Mouse (Mus musculus): ENCODE data around the gene Glb1l. TPM values are rescaled to one million over a fixed set of nuclear protein-coding genes. Genes with fewer than 3 reads are reported as not detected.

Glb1l gene
- polyA plus RNA-seq, 1 experiment from 2014 or later = 47.4 TPM

- Histone ChIP-seq H3K4me1 (replicated peaks; ENCODE audit: insufficient read depth, low read length) (peaks cover 10% of the 10 kb centered on the region; the same call in 1 of the 2 replicates), H3K4me2 (ENCODE audit: low read length) (peak overlapping the region; percentile 97), H3K9ac (ENCODE audit: low read depth, low read length) (peak overlapping the region; percentile 64), H3K27ac (peak overlapping the region; percentile 80), H3K9me3 (replicated peaks; ENCODE audit: low read length) (no peaks in the 10 kb centered on the region), H3K4me3 (replicated peaks; ENCODE audit: low read depth, low read length) (peak overlapping the region; percentile 56), H3K36me3 (ENCODE audit: insufficient read depth, low read length) (peaks cover 18% of the 10 kb centered on the region; the same call in 1 of the 2 replicates), H3K27me3 (ENCODE audit: insufficient read depth, low read length) (peaks cover 10% of the 10 kb centered on the region; the same call in 1 of the 2 replicates)
- TF ChIP-seq CTCF (IDR thresholded peaks at IDR 0.05; ENCODE audit: low read depth) = no peak
- DNase-seq (ENCODE audit: low spot score) (no peak), ATAC-seq (replicated peaks; ENCODE audit: low FRiP score, low read depth) (no peak; the same call in 1 of the 2 replicates)
- WGBS = 1% methylated on average over 38 of the region's 38 CpGs
These were observed 7.8 kb upstream of the Glb1l start for GRCm38 (mm10) chr1:75218227-75219001.

- Histone ChIP-seq H3K9me3 (replicated peaks; ENCODE audit: low read length) (no peaks in the 10 kb centered on the region), H3K4me2 (ENCODE audit: low read length) (peak overlapping the region; percentile 97), H3K9ac (ENCODE audit: low read depth, low read length) (peak overlapping the region; percentile 64), H3K4me1 (replicated peaks; ENCODE audit: insufficient read depth, low read length) (peaks cover 13% of the 10 kb centered on the region; the same call in 1 of the 2 replicates), H3K36me3 (ENCODE audit: insufficient read depth, low read length) (peaks cover 23% of the 10 kb centered on the region), H3K4me3 (replicated peaks; ENCODE audit: low read depth, low read length) (peak overlapping the region; percentile 56), H3K27me3 (ENCODE audit: insufficient read depth, low read length) (peaks cover 10% of the 10 kb centered on the region; the same call in 1 of the 2 replicates), H3K27ac (peak overlapping the region; percentile 80; the same call in 1 of the 2 replicates)
- no peak for TF ChIP-seq CTCF (IDR thresholded peaks at IDR 0.05; ENCODE audit: low read depth)
- ATAC-seq (replicated peaks; ENCODE audit: low FRiP score, low read depth) (no peak), DNase-seq (ENCODE audit: low spot score) (no peak)
- WGBS = 2% methylated on average over 6 of the region's 6 CpGs
These were observed 7.2 kb upstream of the Glb1l start for GRCm38 (mm10) chr1:75217893-75218226.

- Histone ChIP-seq H3K9me3 (replicated peaks; ENCODE audit: low read length) (no peaks in the 10 kb centered on the region), H3K9ac (ENCODE audit: low read depth, low read length) (0 out of 2 replicates have a peak overlapping the region, but pooled peaks have one; percentile 32), H3K4me2 (ENCODE audit: low read length) (peak overlapping the region; percentile 97), H3K36me3 (ENCODE audit: insufficient read depth, low read length) (peaks cover 25% of the 10 kb centered on the region), H3K4me1 (replicated peaks; ENCODE audit: insufficient read depth, low read length) (peaks cover 13% of the 10 kb centered on the region; the same call in 1 of the 2 replicates), H3K27ac (no peak overlapping the region), H3K4me3 (replicated peaks; ENCODE audit: low read depth, low read length) (peak overlapping the region; percentile 56; the same call in 1 of the 2 replicates), H3K27me3 (ENCODE audit: insufficient read depth, low read length) (peaks cover 10% of the 10 kb centered on the region; the same call in 1 of the 2 replicates)
- 69% methylated on average over 13 of the region's 13 CpGs for WGBS
- ATAC-seq (replicated peaks; ENCODE audit: low FRiP score, low read depth) (no peak), DNase-seq (ENCODE audit: low spot score) (no peak)
- TF ChIP-seq CTCF (IDR thresholded peaks at IDR 0.05; ENCODE audit: low read depth) = no peak
These were observed 6.4 kb upstream of the Glb1l start for GRCm38 (mm10) chr1:75216797-75217585.

GRCm38 (mm10) chr1:75215785-75216184 lies 5.2 kb upstream of the Glb1l start:
- Histone ChIP-seq H3K4me3 (replicated peaks; ENCODE audit: low read depth, low read length) (no peak overlapping the region), H3K4me2 (ENCODE audit: low read length) (peak overlapping the region; percentile 18), H3K27ac (peak overlapping the region; percentile 85), H3K4me1 (replicated peaks; ENCODE audit: insufficient read depth, low read length) (peaks cover 18% of the 10 kb centered on the region), H3K9ac (ENCODE audit: low read depth, low read length) (no peak overlapping the region), H3K9me3 (replicated peaks; ENCODE audit: low read length) (no peaks in the 10 kb centered on the region), H3K27me3 (ENCODE audit: insufficient read depth, low read length) (peaks cover 10% of the 10 kb centered on the region; the same call in 1 of the 2 replicates), H3K36me3 (ENCODE audit: insufficient read depth, low read length) (peaks cover 28% of the 10 kb centered on the region)
- DNase-seq (ENCODE audit: low spot score) (no peak), ATAC-seq (replicated peaks; ENCODE audit: low FRiP score, low read depth) (no peak)
- 85% methylated on average over 9 of the region's 9 CpGs for WGBS
- TF ChIP-seq CTCF (IDR thresholded peaks at IDR 0.05; ENCODE audit: low read depth) = no peak

GRCm38 (mm10) chr1:75214886-75215285 lies 4.3 kb upstream of the Glb1l start:
- DNase-seq (ENCODE audit: low spot score) = no peak
- peaks cover 10% of the 10 kb centered on the region; the same call in 1 of the 2 replicates for H3K27me3 ChIP-seq (ENCODE audit: insufficient read depth, low read length)
- no peak overlapping the region for H3K4me3 ChIP-seq (replicated peaks; ENCODE audit: low read depth, low read length)
- peaks cover 28% of the 10 kb centered on the region for H3K36me3 ChIP-seq (ENCODE audit: insufficient read depth, low read length)
- no peak for TF ChIP-seq CTCF (IDR thresholded peaks at IDR 0.05; ENCODE audit: low read depth)
- no peaks in the 10 kb centered on the region for H3K9me3 ChIP-seq (replicated peaks; ENCODE audit: low read length)
- peak overlapping the region; percentile 85 for H3K27ac ChIP-seq
- peaks cover 19% of the 10 kb centered on the region for H3K4me1 ChIP-seq (replicated peaks; ENCODE audit: insufficient read depth, low read length)
- peak overlapping the region; percentile 0; the same call in 1 of the 2 replicates for H3K4me2 ChIP-seq (ENCODE audit: low read length)
- 61% methylated on average over 5 of the region's 5 CpGs for WGBS
- no peak overlapping the region for H3K9ac ChIP-seq (ENCODE audit: low read depth, low read length)
- no peak for ATAC-seq (replicated peaks; ENCODE audit: low FRiP score, low read depth)

- H3K4me1 ChIP-seq (replicated peaks; ENCODE audit: insufficient read depth, low read length) = peaks cover 20% of the 10 kb centered on the region
These were observed 3.8 kb upstream of the Glb1l start for GRCm38 (mm10) chr1:75214442-75214841.

More at GRCm38 (mm10) chr1:75214442-75214841, 3.8 kb upstream of the Glb1l start:
- Histone ChIP-seq H3K9ac (ENCODE audit: low read depth, low read length) (no peak overlapping the region), H3K27me3 (ENCODE audit: insufficient read depth, low read length) (0 out of 2 replicates have a peak, but pooled peaks cover 6% of the 10 kb centered on the region), H3K4me2 (ENCODE audit: low read length) (peak overlapping the region; percentile 0; the same call in 1 of the 2 replicates), H3K9me3 (replicated peaks; ENCODE audit: low read length) (no peaks in the 10 kb centered on the region), H3K27ac (peak overlapping the region; percentile 85), H3K36me3 (ENCODE audit: insufficient read depth, low read length) (peaks cover 28% of the 10 kb centered on the region), H3K4me3 (replicated peaks; ENCODE audit: low read depth, low read length) (no peak overlapping the region)
- WGBS = 55% methylated on average over 2 of the region's 2 CpGs
- ATAC-seq (replicated peaks; ENCODE audit: low FRiP score, low read depth) (peak; percentile 81), DNase-seq (ENCODE audit: low spot score) (peak; percentile 68)
- TF ChIP-seq CTCF (IDR thresholded peaks at IDR 0.05; ENCODE audit: low read depth) = no peak
